Mouse (Mus musculus): ENCODE data around the gene Smc2. TPM values are rescaled to one million over a fixed set of nuclear protein-coding genes. Genes with fewer than 3 reads are reported as not detected.
A peak's percentile ranks its signal among the peaks of the same experiment; 100 is the strongest.

Gene Smc2
- total RNA-seq (2012; rRNA removed) (56.9 and 59.8 TPM in 2 replicates), polyA plus RNA-seq (2012; ENCODE audit: insufficient read depth in 1 of 2, insufficient read length in 2 of 2, low read depth in 1 of 2, low replicate concordance in 2 of 2, missing spikeins in 1 of 2) (100 to 1,000 TPM in 1 of 2 experiments, 10 to 100 TPM in 1; 40.7 to 215 TPM)

- H3K4me3 ChIP-seq (ENCODE audit: control insufficient read depth in 1 of 2, insufficient read depth in 1 of 2, low read depth in 2 of 2, low read length in 2 of 2): peak within 1 kb of the TSS; percentile 95 to 96
- peak within 1 kb of the TSS; percentile 89 for H3K27ac ChIP-seq (ENCODE audit: control insufficient read depth, low read depth, low read length)
- H3K9ac ChIP-seq (ENCODE audit: control insufficient read depth, low read depth, low read length, poor library complexity, severe bottlenecking): peak within 1 kb of the TSS; percentile 91
- H3K36me3 ChIP-seq (ENCODE audit: control insufficient read depth in 1 of 2, insufficient read depth in 2 of 2, low read length in 2 of 2): peaks cover 5% of the 10 kb centered on the region in 2 experiments
- peaks cover 2 to 5% of the 10 kb centered on the region in 2 experiments; a peak in 2 of 4 replicates for H3K4me1 ChIP-seq (ENCODE audit: control insufficient read depth in 1 of 2, insufficient read depth in 2 of 2, low read length in 2 of 2)
- peaks cover 13% of the 10 kb centered on the region for H3K79me2 ChIP-seq (ENCODE audit: control insufficient read depth, insufficient read depth, low read length, poor library complexity)
- peak; percentile 95 for DNase-seq (ENCODE audit: low read depth, low spot score)
- no peaks in the 10 kb centered on the region for H3K27me3 ChIP-seq (ENCODE audit: control insufficient read depth in 1 of 2, insufficient read depth in 2 of 2, low read length in 2 of 2)
- TF ChIP-seq SIN3A (IDR thresholded peaks at IDR 0.05; ENCODE audit: low read length): peak; percentile 90
- peak; percentile 100 for TF ChIP-seq MAX (IDR thresholded peaks at IDR 0.05; ENCODE audit: low read length)
- TF ChIP-seq CHD1 (IDR thresholded peaks at IDR 0.05; ENCODE audit: low read depth, low read length): no peak
- peak; percentile 70 for TF ChIP-seq TBP (IDR thresholded peaks at IDR 0.05; ENCODE audit: low read depth, low read length)
- peak; percentile 65; the same call in 1 of the 2 replicates for TF ChIP-seq POLR2AphosphoS2 (IDR thresholded peaks at IDR 0.05; ENCODE audit: low read length)
- TF ChIP-seq NELFE (IDR thresholded peaks at IDR 0.05; ENCODE audit: low read depth, low read length): peak; percentile 77
- TF ChIP-seq E2F4 (IDR thresholded peaks at IDR 0.05; ENCODE audit: borderline replicate concordance, low read depth, low read length): peak; percentile 96
- peak; percentile 61 for TF ChIP-seq MXI1 (IDR thresholded peaks at IDR 0.05; ENCODE audit: low read depth, low read length)
- peak; percentile 69; the same call in 1 of the 2 replicates for TF ChIP-seq ELF1 (IDR thresholded peaks at IDR 0.05; ENCODE audit: low read depth, low read length)
- no peak for TF ChIP-seq ZNF384 (IDR thresholded peaks at IDR 0.05; ENCODE audit: low read depth, low read length)
- TF ChIP-seq POLR2A (IDR thresholded peaks at IDR 0.05; ENCODE audit: control insufficient read depth in 1 of 2, insufficient read depth in 1 of 2, low read depth in 1 of 2, low read length in 2 of 2, poor library complexity in 1 of 2): peak; percentile 55 to 79; a peak in 3 of 4 replicates
- peak; percentile 91 for TF ChIP-seq HCFC1 (IDR thresholded peaks at IDR 0.05; ENCODE audit: low read depth, low read length)
- no peak for TF ChIP-seq ZKSCAN1 (IDR thresholded peaks at IDR 0.05; ENCODE audit: low read depth, low read length)
- no peak for TF ChIP-seq ZMIZ1 (IDR thresholded peaks at IDR 0.05; ENCODE audit: low read depth, low read length)
- TF ChIP-seq TCF12 (IDR thresholded peaks at IDR 0.05; ENCODE audit: low read depth, low read length): no peak
- no peaks in the 10 kb centered on the region for H3K9me3 ChIP-seq (replicated peaks; ENCODE audit: insufficient read depth, low read length)
Observed at GRCm38 (mm10) chr4:52438886-52439664, at the start of gene Smc2. Gene Smc2, plus strand, starts transcription at chr4:52439243.

DNA sequence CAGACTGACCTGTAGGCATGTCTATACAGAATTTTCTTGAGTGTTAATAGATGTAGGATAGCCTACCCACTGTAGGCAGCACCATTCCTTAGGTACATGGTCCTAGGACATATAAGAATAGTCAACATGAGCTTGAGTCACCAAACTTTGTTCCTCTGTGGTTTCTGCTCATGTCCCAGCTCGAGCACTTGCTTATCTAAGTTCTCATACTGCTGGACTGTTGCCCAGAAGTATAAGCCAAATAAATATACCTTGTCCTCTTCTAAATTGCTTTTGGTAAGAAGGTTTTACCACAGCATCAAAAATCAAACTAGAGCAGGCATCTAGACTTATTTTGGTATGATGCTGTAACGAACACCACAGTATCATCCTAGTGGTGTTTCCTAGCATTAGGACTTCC, 27.5 kb upstream of the Smc2 start:
- Histone ChIP-seq H3K9ac (ENCODE audit: control insufficient read depth, low read depth, low read length, poor library complexity, severe bottlenecking) (no peak overlapping the region), H3K27ac (ENCODE audit: control insufficient read depth, low read depth, low read length) (no peak overlapping the region), H3K4me3 (ENCODE audit: control insufficient read depth in 1 of 2, insufficient read depth in 1 of 2, low read depth in 2 of 2, low read length in 2 of 2) (no peak overlapping the region), H3K4me1 (ENCODE audit: control insufficient read depth in 1 of 2, insufficient read depth in 2 of 2, low read length in 2 of 2) (peaks cover 3 to 4% of the 10 kb centered on the region in 2 experiments; a peak in 3 of 4 replicates), H3K27me3 (ENCODE audit: control insufficient read depth in 1 of 2, insufficient read depth in 2 of 2, low read length in 2 of 2) (no peaks in the 10 kb centered on the region), H3K36me3 (ENCODE audit: control insufficient read depth in 1 of 2, insufficient read depth in 2 of 2, low read length in 2 of 2) (peaks cover 0 to 4% of the 10 kb centered on the region in 2 experiments; a peak in 2 of 4 replicates), H3K79me2 (ENCODE audit: control insufficient read depth, insufficient read depth, low read length, poor library complexity) (no peaks in the 10 kb centered on the region), H3K9me3 (replicated peaks; ENCODE audit: insufficient read depth, low read length) (no peaks in the 10 kb centered on the region)
- TF ChIP-seq GATA1 (IDR thresholded peaks at IDR 0.05; ENCODE audit: low read depth, low read length) (peak; percentile 74), NRF1 (IDR thresholded peaks at IDR 0.05; ENCODE audit: insufficient read depth, low read depth, low read length, poor library complexity, severe bottlenecking) (no peak), CHD2 (IDR thresholded peaks at IDR 0.05; ENCODE audit: low read length) (no peak), GABPA (IDR thresholded peaks at IDR 0.05; ENCODE audit: low read depth, low read length) (no peak), ZC3H11A (IDR thresholded peaks at IDR 0.05; ENCODE audit: low read depth, low read length) (no peak), ETS1 (IDR thresholded peaks at IDR 0.05; ENCODE audit: low read depth, low read length) (peak; percentile 46; the same call in 1 of the 2 replicates), CHD1 (IDR thresholded peaks at IDR 0.05; ENCODE audit: low read depth, low read length) (no peak), EP300 (IDR thresholded peaks at IDR 0.05; ENCODE audit: low read depth in 1 of 2, low read length in 2 of 2) (peak; percentile 57 to 70), ELF1 (IDR thresholded peaks at IDR 0.05; ENCODE audit: low read depth, low read length) (no peak), TAL1 (IDR thresholded peaks at IDR 0.05; ENCODE audit: low read length) (no peak), HCFC1 (IDR thresholded peaks at IDR 0.05; ENCODE audit: low read depth, low read length) (no peak)
- peak; percentile 84 for DNase-seq (ENCODE audit: low read depth, low spot score)
